Mouse (Mus musculus): ENCODE results near the gene Ppp1r13l. TPM values are rescaled to one million over a fixed set of nuclear protein-coding genes. Genes with fewer than 3 reads are reported as not detected.

Gene Ppp1r13l
- total RNA-seq, 2 experiments from 2014 or later, result 6.0 to 6.4 TPM

DNA sequence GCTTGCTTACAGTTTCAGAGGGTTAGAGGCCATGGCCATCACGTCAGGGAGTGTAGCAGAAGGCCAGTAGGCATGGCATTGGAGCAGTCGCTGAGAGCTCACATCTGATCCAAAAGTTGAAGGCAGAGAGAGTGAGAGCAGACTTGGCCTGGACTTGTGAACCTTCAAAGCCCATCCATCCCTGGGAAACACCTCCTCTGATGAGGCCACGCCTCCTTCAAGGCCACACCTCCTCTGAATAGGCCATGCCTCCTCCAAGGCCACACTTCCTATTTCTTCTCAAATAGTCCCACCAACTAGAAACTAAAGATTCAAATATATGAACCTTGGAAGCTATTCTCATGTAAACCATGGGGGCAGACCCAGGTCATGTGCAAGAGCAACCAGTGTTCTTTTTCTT lies 24.0 kb upstream of the Ppp1r13l start:
- intact Hi-C loops (cut with DNase I), result no loop called here
- no peak for DNase-seq

DNA sequence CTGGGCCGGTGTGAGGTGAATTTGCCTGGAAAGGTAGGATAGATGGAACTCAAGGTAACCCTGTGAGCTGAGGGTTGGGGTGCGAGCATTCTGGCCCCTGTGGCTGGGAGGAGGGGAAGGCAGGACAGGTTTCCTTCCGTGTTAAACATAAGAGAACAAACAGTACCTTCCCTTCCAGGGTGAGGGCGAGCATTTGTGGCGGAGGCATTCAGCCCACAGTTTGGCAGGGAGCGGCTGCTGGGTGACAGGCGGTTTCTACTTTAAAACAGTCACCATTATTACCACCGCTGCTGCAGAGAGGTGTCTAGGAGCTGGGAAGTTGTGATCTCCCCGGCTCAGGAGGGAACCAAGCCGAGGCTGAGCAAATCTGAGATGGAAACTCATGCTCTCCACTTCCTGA lies 22.4 kb upstream of the Ppp1r13l start:
- no peak for DNase-seq
- intact Hi-C loops (cut with DNase I), result no loop called here

DNA sequence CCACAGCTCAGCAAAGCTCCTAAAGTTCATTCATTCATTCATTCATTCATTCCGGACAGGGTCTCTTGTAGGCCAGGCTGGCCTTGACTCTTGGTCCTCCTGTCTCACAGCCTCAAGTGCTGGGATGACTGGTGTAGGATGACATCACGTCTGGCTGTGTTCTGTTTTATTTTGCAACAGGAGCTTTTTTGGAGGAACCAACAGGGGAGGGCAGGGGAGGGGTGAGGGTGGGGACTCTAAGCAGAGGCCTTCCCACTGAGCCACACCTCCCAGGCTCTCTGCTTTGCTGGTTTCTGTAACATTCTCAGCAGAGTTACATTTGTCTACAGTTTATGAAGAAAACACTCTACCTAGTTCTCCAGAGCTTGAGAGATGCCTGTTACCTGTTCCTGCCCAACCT lies 21.5 kb upstream of the Ppp1r13l start:
- DNase-seq, result no peak
- intact Hi-C loops (cut with DNase I), result no loop called here

DNA sequence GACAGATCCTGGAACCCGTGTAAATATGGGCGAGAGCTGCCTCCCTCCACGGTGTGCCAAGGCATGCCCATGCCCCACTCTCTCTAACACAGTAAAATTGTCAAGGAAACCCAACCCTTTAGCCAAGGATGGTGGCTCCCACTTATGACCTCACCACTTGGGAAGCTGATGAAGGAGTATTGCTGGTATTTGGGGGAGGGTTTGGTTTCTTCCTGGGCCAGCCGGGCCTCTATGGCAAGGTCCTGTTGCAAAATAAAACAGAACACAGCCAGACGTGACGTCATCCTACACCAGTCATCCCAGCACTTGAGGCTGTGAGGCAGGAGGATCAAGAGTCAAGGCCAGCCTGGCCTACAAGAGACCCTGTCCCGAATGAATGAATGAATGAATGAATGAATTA lies 21.0 kb upstream of the Ppp1r13l start:
- intact Hi-C loops (cut with DNase I), result no loop called here
- DNase-seq, result no peak

DNA sequence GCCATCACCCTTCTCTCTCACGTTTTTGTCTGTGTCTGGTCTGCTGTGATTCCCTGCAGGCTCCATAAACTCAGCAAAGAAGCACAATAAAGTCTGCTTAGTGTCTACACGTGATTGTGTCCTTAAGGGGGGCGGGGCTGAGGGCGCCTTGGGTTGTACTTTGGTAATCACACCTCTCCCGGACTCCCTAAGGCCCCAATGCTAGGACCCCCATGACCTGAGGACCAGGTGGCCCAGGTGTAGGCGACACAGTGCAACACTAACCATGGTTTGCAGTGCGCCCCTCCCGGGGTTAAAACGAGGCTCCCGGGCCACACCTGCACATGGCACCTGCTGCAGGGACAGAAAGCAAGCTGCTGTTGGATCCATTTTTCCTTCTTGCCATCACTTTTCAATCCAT lies 18.3 kb upstream of the Ppp1r13l start:
- DNase-seq, result no peak
- intact Hi-C loops (cut with DNase I), result no loop called here

DNA sequence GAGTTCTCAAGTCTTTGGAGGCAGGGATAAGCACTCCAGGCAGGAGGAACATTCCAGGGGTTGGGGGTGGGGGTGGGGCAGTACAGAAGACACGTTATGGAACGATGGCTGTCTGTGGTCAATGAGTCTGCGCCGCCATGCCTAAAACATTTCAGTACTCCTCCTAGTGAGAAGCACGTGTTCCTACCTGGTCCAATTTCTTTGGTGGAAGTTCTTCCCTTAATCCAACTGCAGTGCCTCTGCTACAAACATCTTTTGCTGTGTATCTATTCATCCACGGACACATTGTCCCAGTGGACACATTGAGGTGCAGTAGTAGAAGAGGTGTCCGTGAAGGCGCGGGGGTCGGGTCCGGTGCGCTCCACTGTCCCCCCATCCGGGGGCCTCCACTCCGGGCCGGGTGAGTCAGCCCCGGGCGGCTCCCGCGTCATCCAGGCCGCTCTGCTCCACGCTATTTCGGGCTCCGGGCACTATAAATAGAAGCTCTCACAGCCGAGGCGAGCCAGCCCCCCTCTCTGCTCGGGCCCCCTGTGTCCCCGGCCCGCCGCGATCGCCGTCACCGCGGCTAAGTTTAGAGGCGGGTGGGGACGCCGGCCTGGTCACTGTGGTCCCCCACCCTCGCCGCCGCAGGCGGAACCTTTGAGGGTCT lies 17.7 kb upstream of the Ppp1r13l start:
- intact Hi-C loops (cut with DNase I), result loop anchor here (2.0 kb wide), 1 partner anchor 41 kb away; no protein-coding TSS in a partner anchor
- no peak for DNase-seq

DNA sequence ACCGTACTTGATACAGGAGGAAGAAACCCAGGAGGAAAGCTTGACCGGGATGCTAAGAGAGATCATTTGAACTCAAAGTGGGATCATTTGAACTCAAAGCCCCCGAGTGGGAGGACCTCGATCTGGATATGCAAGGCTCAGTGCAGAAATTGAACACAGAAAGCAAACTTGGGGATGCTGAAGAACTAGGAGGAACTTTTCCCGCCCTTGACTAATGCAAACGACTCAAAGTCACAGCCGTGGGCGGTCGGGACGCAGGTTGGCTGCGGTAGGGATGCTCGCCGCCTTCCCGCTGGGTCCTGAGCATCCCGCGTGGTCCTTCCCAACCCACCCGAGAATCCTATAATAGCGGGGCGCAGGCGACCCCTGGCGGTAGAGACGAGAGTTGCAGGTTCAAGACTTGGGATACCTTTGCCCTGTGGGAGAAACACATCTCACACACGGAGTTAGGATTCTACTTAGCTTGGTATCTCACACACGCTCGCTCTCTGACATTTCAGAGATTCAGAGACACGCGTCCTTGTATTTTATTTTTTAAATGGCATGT lies 17.0 kb upstream of the Ppp1r13l start:
- intact Hi-C loops (cut with DNase I), result loop anchor here (2.0 kb wide), 1 partner anchor 42 kb away; no protein-coding TSS in a partner anchor
- peak; percentile 86 for DNase-seq

DNA sequence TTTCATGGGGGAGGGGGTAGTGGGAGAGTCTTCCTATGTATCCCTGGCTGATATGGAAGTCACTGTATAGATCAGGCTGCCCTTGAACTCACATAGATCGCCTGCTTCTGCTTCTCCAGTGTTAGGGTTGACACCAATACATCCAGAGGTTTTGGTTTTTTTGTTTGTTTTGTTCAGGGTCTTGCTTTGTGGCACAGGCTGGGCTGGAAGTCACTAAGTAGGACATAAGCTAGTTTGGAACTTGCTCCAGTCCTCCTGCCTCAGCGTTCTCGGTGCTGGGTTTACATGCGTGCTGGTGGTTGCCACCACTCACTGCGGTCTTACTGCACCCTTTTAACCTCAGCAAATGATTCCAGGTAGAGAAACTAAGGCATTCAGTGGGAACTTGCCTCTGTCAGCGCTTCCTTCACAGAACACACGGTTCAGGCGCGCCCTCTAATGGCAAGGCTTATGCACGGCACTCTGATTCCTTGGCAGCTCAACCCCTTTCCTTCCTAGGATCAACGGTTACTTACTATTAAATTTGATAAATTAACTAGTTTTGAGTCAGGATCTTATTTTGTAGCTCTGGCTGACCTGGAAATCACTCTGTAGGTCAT lies 16.2 kb upstream of the Ppp1r13l start:
- intact Hi-C loops (cut with DNase I), result loop anchor here (2.0 kb wide), 1 partner anchor 43 kb away; no protein-coding TSS in a partner anchor
- peak; percentile 69 for DNase-seq

DNA sequence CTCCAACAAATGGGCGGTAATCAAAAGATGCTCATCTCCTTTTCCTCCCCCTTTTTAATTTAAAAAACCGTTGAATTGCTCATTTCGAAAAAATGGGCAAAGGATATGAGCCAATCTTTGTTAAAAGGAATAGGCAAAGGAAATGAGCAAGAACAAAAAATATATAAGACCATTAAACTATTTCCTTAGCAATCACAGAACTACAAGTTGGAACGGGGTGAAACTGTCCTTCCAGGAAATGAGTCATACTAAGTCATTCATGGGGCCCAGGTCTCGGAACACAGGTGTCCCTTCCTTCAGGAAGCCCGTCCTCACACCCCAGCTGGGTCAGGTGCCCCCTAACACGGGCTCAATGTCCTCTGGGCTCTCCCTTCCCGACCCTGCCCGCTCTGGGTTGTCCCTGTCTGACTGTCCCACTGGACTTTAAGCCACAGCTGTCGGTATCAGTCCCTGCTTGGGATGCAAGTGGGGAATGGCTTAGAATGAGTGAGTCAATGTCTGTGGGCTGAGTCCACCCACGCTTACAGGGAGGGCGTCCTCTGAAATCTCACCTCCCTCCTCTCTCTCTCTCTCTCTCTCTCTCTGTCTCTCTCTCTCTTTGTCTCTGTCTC lies 15.2 kb upstream of the Ppp1r13l start, which contains the start of gene Ercc1:
TSS of gene Ercc1 (plus strand) at position 542 of the 611 bp plus-strand sequence.
- intact Hi-C loops (cut with DNase I), result no loop called here
- no peak for DNase-seq

DNA sequence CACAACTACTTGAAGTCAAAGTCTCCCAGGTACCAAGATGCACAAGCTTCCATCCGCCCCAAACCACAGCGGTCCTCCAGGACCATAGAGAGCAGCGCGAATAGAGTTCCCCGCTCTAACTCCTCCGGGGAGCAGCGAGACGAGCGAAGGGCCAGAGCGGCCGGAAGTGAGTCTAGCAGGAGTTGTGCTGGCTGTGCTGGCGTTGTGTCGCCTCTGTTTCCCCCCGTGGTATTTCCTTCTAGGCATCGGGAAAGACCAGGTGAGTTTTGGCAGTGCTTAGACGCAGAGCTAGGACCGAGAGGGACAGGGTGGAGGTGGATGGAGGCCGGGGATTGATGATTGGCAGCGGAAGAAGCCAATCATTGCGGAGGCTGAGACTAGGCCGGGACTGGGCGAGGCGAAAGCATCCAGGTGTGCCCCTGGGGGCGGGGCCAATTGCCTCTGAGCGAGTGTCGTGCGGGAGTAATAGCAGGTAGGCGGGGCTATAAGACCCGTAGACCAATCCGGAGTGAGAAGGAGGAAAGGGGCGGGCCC lies 14.5 kb upstream of the Ppp1r13l start:
- intact Hi-C loops (cut with DNase I), result no loop called here

DNA sequence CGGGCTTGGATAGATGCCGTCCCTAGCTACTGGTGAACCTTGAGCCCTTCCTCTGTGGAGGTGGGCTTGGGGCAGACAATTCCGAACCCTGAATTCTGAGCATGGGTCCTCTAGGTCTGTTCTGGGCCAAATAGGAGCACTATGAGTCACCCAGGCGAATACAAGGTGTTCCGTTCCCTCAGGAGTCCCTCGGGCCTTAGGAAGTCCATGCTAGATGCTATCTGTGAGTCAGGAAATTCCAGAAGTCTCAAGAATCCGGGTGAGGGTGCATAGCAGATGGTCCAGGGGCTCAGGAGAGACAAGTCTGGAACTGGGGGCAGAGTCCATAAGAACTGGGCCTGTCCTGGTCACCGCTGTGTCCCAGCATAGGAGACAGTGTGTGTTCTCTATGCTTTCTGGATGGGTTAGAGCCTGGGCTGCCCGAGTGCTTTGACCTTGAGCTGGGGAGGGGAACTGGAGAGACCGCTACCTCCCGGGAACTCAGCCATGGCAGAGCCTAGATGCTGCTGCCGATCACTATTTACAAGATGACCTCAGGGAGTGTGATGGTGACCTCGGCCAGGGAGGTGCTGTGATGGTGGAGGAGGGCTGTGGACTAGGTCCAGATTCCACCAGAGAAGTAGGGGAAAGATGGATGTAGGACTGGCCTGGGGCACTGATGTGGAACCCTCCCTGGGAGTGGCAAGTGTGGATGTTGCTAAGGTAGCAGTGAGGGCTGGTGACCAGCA lies 10.2 kb upstream of the Ppp1r13l start:
- no peak for DNase-seq
- intact Hi-C loops (cut with DNase I), result no loop called here

More for the DNA sequence above, 14.5 kb upstream of the Ppp1r13l start:
- peak; percentile 97 for DNase-seq

DNA sequence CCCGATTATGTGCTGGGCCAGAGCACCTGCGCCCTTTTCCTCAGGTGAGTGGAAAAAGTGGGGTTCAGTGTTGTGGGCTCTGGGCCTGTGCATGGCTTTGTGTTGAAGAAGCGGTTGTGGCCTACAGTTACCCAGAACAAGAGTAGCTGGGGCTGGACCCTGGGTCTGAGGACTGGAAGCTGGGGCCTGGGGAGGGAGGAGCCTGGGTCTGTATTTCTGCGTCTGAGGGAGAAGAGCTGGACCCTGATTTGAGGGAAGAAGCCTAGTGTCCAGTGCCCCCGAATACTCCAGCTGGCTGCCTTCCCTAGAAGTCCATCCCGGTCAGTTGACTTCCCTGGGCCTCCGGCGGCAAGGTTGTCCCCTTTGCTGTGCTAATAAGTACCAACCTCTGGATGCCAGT lies 9.3 kb upstream of the Ppp1r13l start:
- intact Hi-C loops (cut with DNase I), result no loop called here
- no peak for DNase-seq

DNA sequence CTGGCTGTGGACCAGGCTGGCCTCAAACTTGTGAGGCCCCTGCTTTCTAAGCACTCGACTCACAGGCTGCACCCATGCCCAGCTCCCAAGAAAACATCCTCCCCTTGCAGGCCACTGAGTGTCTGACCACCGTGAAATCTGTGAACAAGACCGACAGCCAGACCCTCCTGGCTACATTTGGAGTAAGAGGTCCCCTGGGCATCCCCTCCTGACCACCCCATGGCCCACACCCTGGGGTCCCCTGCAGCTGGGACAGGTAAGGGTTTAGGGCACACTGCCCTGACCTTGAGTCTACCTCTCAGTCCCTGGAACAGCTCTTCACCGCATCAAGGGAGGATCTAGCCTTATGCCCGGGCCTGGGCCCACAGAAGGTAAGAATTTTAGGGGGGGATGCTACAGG lies 4.6 kb upstream of the Ppp1r13l start:
- intact Hi-C loops (cut with DNase I), result no loop called here
- no peak for DNase-seq

DNA sequence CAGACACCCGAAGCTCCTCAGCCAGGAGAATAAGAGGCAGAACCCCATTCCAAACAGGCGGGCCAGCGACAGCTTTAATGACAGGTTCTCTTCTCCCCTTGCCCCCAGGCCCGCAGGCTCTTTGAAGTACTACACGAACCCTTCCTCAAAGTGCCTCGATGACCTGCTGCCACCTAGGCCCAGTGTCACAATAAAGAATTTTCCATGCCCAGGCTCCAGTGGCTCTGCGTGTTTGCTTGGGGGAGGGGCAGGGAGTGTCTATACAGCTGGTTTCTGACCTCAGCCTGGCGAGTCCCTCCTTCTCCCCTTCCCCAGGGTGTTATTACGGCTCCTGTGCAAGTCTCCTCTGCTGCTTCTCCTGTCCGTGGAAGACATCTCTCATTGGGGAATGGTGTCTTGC lies 3.2 kb upstream of the Ppp1r13l start:
- DNase-seq, result no peak
- intact Hi-C loops (cut with DNase I), result no loop called here

DNA sequence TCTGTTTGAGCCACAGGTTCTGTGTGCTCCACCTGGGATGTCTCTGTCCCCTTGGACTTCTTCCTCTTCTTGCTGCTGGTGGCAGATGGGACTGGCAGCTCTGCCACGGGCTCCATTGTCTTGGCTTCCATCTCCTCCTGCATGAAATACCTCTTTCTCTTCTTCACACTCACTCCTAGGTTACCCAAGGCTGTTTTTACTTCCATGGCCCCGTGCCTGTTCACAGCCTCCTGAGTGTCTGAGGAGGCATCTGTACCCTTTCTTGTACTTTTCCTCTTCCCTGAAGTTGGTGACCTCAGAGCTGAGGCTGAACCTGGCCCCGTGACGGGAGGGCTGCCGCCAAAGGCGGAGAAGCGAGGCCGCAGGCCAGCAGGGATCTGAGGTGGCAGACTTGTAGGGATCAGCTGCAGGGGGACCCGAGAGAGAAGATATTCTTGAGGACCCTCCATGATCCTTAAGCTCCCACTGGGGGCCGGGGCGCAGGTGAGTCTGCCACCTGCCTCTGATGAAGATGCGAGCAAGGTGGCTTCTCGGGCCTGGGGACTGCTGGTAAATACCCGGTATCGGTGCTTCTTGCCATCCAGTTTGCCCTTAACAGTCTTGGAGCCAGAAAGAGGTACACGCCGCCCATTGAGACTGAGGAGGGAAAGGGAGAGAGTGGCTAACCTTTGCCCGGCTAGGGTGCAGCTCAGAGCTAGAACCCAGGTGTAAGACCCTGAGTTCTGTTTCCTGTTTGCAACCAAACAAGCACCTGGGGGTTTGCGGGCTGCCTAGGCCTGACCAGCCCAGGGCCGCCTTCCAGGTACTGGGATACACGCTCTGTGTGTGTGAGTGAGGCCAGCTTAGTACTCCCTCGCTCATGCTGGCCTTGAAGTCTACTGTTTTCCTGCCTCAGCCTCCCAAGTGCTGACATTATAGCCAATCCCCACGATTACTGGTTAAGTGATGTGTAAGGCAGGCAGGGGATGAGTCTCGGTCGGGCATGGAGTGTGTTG lies 1.9 kb upstream of the Ppp1r13l start:
- DNase-seq, result no peak
- intact Hi-C loops (cut with DNase I), result no loop called here

DNA sequence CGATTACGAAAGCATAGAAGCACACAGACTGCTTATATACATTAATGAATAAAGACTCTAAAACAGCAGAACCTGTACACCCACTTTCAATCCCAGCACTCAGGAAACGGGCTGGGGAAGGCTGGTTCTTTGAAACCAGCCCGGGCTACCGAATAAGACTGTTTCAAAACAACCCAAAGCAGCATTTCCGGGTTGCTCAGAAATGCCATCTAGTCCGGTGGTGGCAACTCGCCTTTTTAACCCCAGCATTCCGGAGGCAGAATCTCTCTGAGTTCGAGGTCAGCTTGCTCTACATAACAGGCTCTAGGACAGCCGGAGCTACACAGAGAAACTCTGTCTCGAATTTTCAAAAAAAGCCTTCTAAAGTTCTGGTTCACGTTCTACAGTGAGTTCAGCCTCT lies 915 bp upstream of the Ppp1r13l start:
- DNase-seq, result no peak
- intact Hi-C loops (cut with DNase I), result no loop called here

DNA sequence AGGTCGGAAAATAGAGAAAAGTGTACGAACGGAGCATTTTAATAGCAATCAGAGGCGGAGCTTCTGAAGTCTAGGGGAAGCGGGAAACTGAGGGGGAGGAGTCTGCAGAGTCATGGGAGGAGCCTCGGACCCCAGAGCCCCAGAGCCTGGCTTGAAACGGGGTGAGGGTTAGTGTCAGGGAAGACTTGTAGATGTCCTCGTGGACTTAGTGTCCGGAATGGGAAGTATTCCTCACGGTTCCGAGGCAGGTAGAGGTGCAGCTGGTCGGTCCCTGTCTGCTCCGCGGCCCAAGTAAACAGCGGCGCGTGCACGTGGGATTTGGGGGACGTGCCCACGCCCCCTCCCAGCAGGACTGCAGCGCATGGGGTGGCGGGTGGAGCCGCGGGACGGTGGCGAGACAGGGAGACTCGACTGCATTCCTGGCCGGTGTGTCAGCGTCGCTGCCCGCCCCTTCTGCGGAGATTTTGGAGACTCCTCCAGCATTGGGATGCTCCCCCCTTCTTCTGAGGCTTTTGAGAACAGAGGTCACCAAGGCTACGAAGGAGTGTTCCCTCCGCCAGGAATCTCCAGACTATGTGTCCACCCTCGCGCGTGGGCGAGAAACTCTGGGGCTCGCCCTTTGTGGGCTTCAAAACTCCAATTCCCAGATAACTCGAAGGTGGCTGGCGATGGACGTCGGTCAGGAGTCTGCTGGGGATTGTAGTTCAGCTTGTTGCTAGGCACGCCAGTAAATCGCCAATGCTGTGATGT lies 518 bp downstream of the Ppp1r13l start:
- intact Hi-C loops (cut with DNase I), result no loop called here
- peak; percentile 57 for DNase-seq

DNA sequence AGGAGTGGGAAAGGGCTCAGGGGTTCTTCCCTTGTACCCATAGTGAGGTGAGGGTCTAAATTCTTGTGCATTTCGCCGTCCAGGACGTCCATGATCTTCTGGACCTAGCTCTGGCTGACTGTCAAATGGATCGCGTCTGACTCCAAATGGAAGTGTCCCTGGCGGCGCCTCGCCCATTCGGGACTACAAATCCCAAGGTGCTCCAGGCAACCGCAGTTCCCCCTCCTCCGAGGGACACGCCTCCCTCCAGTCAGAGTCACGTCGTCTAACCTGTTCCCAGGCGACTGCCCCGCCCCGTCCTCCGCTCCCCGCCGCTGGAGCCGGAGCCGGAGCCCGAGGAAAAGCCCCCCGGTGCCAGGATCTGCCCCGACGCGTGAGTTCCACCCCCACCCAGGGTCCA lies 1.4 kb downstream of the Ppp1r13l start:
- intact Hi-C loops (cut with DNase I), result no loop called here
- peak; percentile 86 for DNase-seq

DNA sequence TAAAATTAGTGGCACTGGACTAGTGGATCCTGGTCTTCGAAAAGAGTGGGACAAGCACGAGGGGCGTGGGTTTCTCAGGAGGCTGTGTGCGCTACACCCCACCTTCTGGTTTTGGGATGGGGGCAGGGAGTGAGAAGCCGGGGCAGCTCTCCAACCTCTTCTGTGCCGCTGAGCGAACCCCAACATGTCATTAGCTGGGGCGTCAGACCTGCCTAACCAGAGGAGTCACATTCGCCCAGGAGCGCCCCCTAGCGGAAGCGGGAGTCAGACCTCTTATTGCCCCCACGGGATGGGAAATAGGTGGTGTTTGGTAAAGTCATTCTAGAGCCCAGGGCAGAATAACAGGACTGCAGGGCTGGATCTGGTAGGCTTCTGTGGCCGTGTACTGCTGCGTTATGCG lies 2.2 kb downstream of the Ppp1r13l start:
- DNase-seq, result peak; percentile 64

More for the DNA sequence above, 2.2 kb downstream of the Ppp1r13l start:
- intact Hi-C loops (cut with DNase I), result no loop called here
